Mouse (Mus musculus) left cerebral cortex, adult 11 months (tissue): ENCODE measurements around the gene Aldh1a1.

Source experiments
- DNase-seq: peaks from one replicate; pipeline ENCODE4 v3.0.0; 2022; ENCODE audit warnings: low spot score

The Aldh1a1 gene

DNA sequence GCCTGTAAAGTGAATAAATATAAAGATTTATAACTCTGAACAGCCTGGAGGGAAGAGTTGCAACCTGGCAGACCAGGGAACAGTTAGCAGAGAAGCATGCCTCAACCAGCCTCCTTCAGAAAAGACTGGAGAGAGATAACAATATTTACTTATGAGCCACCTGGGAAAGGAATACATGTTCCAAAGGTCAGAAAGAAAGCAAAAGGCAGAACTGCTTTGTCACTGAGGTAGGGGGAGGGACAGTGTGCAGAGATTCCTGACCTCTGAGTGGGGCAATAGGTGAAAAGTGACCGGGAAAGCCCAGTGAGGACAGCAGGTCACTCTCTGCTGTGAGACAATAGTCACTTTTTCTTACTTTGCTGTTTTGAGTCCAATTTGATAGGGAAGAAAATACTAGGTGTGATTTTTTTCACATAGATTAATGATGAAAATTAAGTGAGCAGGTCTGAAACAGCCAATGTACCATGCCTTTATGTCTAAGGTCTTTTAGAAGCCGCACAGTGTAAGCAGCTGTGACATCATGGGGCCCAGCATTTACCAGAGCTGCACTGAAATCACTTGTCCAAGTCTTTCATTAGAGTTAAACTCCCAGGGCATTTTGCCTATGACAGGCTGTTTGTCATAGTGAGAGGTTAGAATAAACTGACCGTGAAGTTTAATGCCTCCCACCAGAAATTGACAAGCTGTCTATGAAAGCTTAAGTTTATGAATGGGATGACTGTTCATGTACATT, 161.8 kb downstream of the Aldh1a1 start:
- DNase-seq, result no peak

DNA sequence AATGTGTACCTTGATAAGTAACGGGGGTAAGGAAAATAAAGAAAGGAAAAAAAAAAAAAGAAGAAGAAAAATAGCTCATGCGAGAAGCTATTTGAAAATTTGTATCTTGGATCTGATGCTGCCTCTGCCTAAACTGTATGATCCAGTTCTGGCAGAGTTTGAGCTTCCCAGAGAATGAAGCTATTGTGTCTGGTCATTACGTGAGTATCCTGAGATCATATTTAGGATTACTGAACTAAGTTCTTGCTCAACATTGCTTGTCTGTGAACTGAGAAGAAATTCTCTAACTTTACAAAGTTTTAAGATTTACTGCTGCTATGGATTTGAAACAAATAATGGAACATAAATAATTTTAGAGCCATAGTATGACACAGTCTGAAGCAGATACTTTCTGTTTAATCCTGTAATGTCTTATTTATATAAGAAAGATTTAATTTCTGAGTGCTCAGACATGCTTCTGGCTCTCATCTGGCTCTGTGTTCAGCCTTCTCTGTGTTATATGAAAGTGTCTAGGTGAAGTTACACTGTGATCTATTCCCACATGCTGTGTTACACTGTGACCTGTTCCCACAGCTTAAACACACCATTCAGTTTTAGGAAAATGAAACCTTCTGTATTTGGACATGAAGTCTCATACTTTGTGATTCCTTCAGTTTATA, 185.3 kb downstream of the Aldh1a1 start:
- no peak for DNase-seq
